Mouse (Mus musculus) forebrain, embryonic 12.5 days (tissue): ENCODE data around the gene Med24. TPM values are rescaled to one million over a fixed set of nuclear protein-coding genes. Genes with fewer than 3 reads are reported as not detected.
A peak's percentile ranks its signal among the peaks of the same experiment; 100 is the strongest.

Source experiments
- ATAC-seq: fragments of 200-750 bp; cut with Nextera tagmentation; 2 replicates; pipeline ENCODE4 v1.8.0; 2017; ENCODE audit warnings: moderate TSS enrichment; ENCODE audit not compliant: low FRiP score
- H3K27ac ChIP-seq: fragments of 300-500 bp; sonication (generic); 2 replicates; pipeline ENCODE4 v1.5.1; 2016; ENCODE audit warnings: mild to moderate bottlenecking
- H3K27me3 ChIP-seq: fragments of 300-500 bp; sonication (generic); 2 replicates; pipeline ENCODE4 v1.6.1; 2016; ENCODE audit warnings: mild to moderate bottlenecking
- H3K36me3 ChIP-seq: fragments of 300-500 bp; sonication (generic); replicated peaks from 2 replicates; pipeline ENCODE4 v1.6.1; 2016; ENCODE audit warnings: mild to moderate bottlenecking
- H3K4me1 ChIP-seq: fragments of 300-500 bp; sonication (generic); 2 replicates; pipeline ENCODE4 v1.6.1; 2016
- H3K4me2 ChIP-seq: fragments of 300-500 bp; sonication (generic); 2 replicates; pipeline ENCODE4 v1.6.1; 2016; ENCODE audit warnings: mild to moderate bottlenecking, moderate library complexity
- H3K4me3 ChIP-seq: fragments of 300-500 bp; sonication (generic); replicated peaks from 2 replicates; pipeline ENCODE4 v1.5.1; 2016; ENCODE audit warnings: mild to moderate bottlenecking
- H3K9ac ChIP-seq: fragments of 300-500 bp; sonication (generic); 2 replicates; pipeline ENCODE4 v1.6.1; 2016; ENCODE audit warnings: mild to moderate bottlenecking
- H3K9me3 ChIP-seq: fragments of 300-500 bp; sonication (generic); 2 replicates; pipeline ENCODE4 v1.6.1; 2016
- WGBS: fragments of 180-500 bp; shearing (Covaris S2); methylation state at CpG from one replicate; pipeline ENCODE4 v1.1.7; 2016; 5-methylcytosine and 5-hydroxymethylcytosine counted together
- polyA plus RNA-seq: library from polyadenylated mRNA; unstranded; fragments of >200 nt; fragmentation: Nextera tagmentation; extraction: Ambion mirVana; gene quantifications from 2 replicates; pipeline ENCODE4 v1.2.1, GENCODE M21; 2016

Gene Med24
- polyA plus RNA-seq, 1 experiment from 2014 or later: 88.1 TPM

GRCm38 (mm10) chr11:98770096-98770975 lies 41.1 kb upstream of the Med24 start:
- Histone ChIP-seq H3K4me2 (no peak overlapping the region), H3K4me3 (no peak overlapping the region), H3K9me3 (no peaks in the 10 kb centered on the region), H3K9ac (no peak overlapping the region), H3K27me3 (0 out of 2 replicates have a peak, but pooled peaks cover 3% of the 10 kb centered on the region), H3K27ac (no peak overlapping the region), H3K36me3 (peaks cover 33% of the 10 kb centered on the region), H3K4me1 (peaks cover 64% of the 10 kb centered on the region)
- 94% methylated on average over 26 of the region's 26 CpGs for WGBS
- ATAC-seq: no peak

GRCm38 (mm10) chr11:98769007-98769954 lies 40.0 kb upstream of the Med24 start:
- Histone ChIP-seq H3K4me2 (peak overlapping the region; percentile 47; the same call in 1 of the 2 replicates), H3K4me3 (no peak overlapping the region), H3K27ac (peak overlapping the region; percentile 83), H3K27me3 (no peaks in the 10 kb centered on the region), H3K36me3 (peaks cover 43% of the 10 kb centered on the region), H3K4me1 (peaks cover 57% of the 10 kb centered on the region), H3K9ac (no peak overlapping the region), H3K9me3 (no peaks in the 10 kb centered on the region)
- ATAC-seq: no peak
- 92% methylated on average over 25 of the region's 25 CpGs for WGBS

- peak overlapping the region; percentile 42 for H3K9ac ChIP-seq
- H3K27ac ChIP-seq: peak overlapping the region; percentile 83
- peaks cover 48% of the 10 kb centered on the region for H3K4me1 ChIP-seq
- no peaks in the 10 kb centered on the region for H3K9me3 ChIP-seq
- H3K36me3 ChIP-seq: peaks cover 52% of the 10 kb centered on the region
- no peak for ATAC-seq
- H3K4me2 ChIP-seq: peak overlapping the region; percentile 47
- 31% methylated on average over 38 of the region's 39 CpGs for WGBS
- no peaks in the 10 kb centered on the region for H3K27me3 ChIP-seq
- H3K4me3 ChIP-seq: peak overlapping the region; percentile 21
These were observed 39.1 kb upstream of the Med24 start for GRCm38 (mm10) chr11:98768127-98769006.

- Histone ChIP-seq H3K4me2 (peak overlapping the region; percentile 47), H3K9ac (peak overlapping the region; percentile 42; the same call in 1 of the 2 replicates), H3K36me3 (peaks cover 58% of the 10 kb centered on the region), H3K9me3 (no peaks in the 10 kb centered on the region), H3K27ac (peak overlapping the region; percentile 83), H3K4me1 (peaks cover 41% of the 10 kb centered on the region), H3K27me3 (no peaks in the 10 kb centered on the region), H3K4me3 (peak overlapping the region; percentile 21; the same call in 1 of the 2 replicates)
- no peak for ATAC-seq
- 26% methylated on average over 4 of the region's 4 CpGs for WGBS
These were observed 38.5 kb upstream of the Med24 start for GRCm38 (mm10) chr11:98767713-98768112.

- ATAC-seq: peak; percentile 51
- peaks cover 61% of the 10 kb centered on the region for H3K36me3 ChIP-seq
- H3K4me3 ChIP-seq: no peak overlapping the region
- peak overlapping the region; percentile 57 for H3K27ac ChIP-seq
- peak overlapping the region; percentile 47 for H3K4me2 ChIP-seq
- H3K9ac ChIP-seq: peak overlapping the region; percentile 45; the same call in 1 of the 2 replicates
- H3K4me1 ChIP-seq: peaks cover 41% of the 10 kb centered on the region
- H3K27me3 ChIP-seq: no peaks in the 10 kb centered on the region
- no peaks in the 10 kb centered on the region for H3K9me3 ChIP-seq
- 23% methylated on average over 9 of the region's 9 CpGs for WGBS
These were observed 38.0 kb upstream of the Med24 start for GRCm38 (mm10) chr11:98767276-98767675.

GRCm38 (mm10) chr11:98766816-98767215 lies 37.6 kb upstream of the Med24 start:
- Histone ChIP-seq H3K27ac (peak overlapping the region; percentile 57), H3K4me2 (peak overlapping the region; percentile 47), H3K27me3 (no peaks in the 10 kb centered on the region), H3K4me1 (peaks cover 41% of the 10 kb centered on the region), H3K9ac (peak overlapping the region; percentile 45; the same call in 1 of the 2 replicates), H3K4me3 (no peak overlapping the region), H3K9me3 (no peaks in the 10 kb centered on the region), H3K36me3 (peaks cover 64% of the 10 kb centered on the region)
- WGBS: 60% methylated on average over 5 of the region's 5 CpGs
- ATAC-seq: peak; percentile 36

GRCm38 (mm10) chr11:98766346-98766745 lies 37.1 kb upstream of the Med24 start:
- no peak; the same call in 1 of the 2 replicates for ATAC-seq
- no peak overlapping the region for H3K4me2 ChIP-seq
- no peak overlapping the region for H3K4me3 ChIP-seq
- H3K27me3 ChIP-seq: no peaks in the 10 kb centered on the region
- 70% methylated on average over 1 of the region's 2 CpGs for WGBS
- peaks cover 41% of the 10 kb centered on the region for H3K4me1 ChIP-seq
- H3K9ac ChIP-seq: peak overlapping the region; percentile 45; the same call in 1 of the 2 replicates
- H3K27ac ChIP-seq: peak overlapping the region; percentile 57
- H3K36me3 ChIP-seq: peaks cover 62% of the 10 kb centered on the region
- H3K9me3 ChIP-seq: no peaks in the 10 kb centered on the region

GRCm38 (mm10) chr11:98765421-98766309 lies 36.4 kb upstream of the Med24 start:
- H3K4me1 ChIP-seq: peaks cover 41% of the 10 kb centered on the region
- peak overlapping the region; percentile 45 for H3K9ac ChIP-seq
- no peak for ATAC-seq
- no peak overlapping the region; the same call in 1 of the 2 replicates for H3K4me2 ChIP-seq
- H3K4me3 ChIP-seq: no peak overlapping the region
- no peaks in the 10 kb centered on the region for H3K9me3 ChIP-seq
- peak overlapping the region; percentile 57 for H3K27ac ChIP-seq
- no peaks in the 10 kb centered on the region for H3K27me3 ChIP-seq
- WGBS: 48% methylated on average over 9 of the region's 9 CpGs
- H3K36me3 ChIP-seq: peaks cover 60% of the 10 kb centered on the region

- Histone ChIP-seq H3K36me3 (peaks cover 56% of the 10 kb centered on the region), H3K9me3 (no peaks in the 10 kb centered on the region), H3K4me2 (no peak overlapping the region), H3K4me3 (no peak overlapping the region), H3K9ac (no peak overlapping the region), H3K27me3 (no peaks in the 10 kb centered on the region), H3K4me1 (peaks cover 41% of the 10 kb centered on the region), H3K27ac (no peak overlapping the region)
- no peak for ATAC-seq
These were observed 35.5 kb upstream of the Med24 start for GRCm38 (mm10) chr11:98764746-98765145.

GRCm38 (mm10) chr11:98764091-98764490 lies 34.9 kb upstream of the Med24 start:
- H3K4me3 ChIP-seq: no peak overlapping the region
- whole genome bisulfite sequencing: 85% methylated on average over 18 of the region's 18 CpGs
- no peak for ATAC-seq
- H3K4me1 ChIP-seq: peaks cover 41% of the 10 kb centered on the region
- H3K36me3 ChIP-seq: peaks cover 54% of the 10 kb centered on the region
- H3K27ac ChIP-seq: no peak overlapping the region
- H3K4me2 ChIP-seq: no peak overlapping the region
- H3K9ac ChIP-seq: no peak overlapping the region
- H3K27me3 ChIP-seq: no peaks in the 10 kb centered on the region
- no peaks in the 10 kb centered on the region for H3K9me3 ChIP-seq

GRCm38 (mm10) chr11:98763502-98763861 lies 34.2 kb upstream of the Med24 start:
- 89% methylated on average over 8 of the region's 8 CpGs for WGBS
- Histone ChIP-seq H3K27me3 (no peaks in the 10 kb centered on the region), H3K9me3 (no peaks in the 10 kb centered on the region), H3K4me1 (peaks cover 35% of the 10 kb centered on the region), H3K27ac (no peak overlapping the region), H3K36me3 (peaks cover 56% of the 10 kb centered on the region), H3K4me2 (no peak overlapping the region), H3K4me3 (no peak overlapping the region), H3K9ac (no peak overlapping the region)
- no peak for ATAC-seq
